23 mouse cellular contexts compared by ENCODE assay signal in the genomic region with DNA sequence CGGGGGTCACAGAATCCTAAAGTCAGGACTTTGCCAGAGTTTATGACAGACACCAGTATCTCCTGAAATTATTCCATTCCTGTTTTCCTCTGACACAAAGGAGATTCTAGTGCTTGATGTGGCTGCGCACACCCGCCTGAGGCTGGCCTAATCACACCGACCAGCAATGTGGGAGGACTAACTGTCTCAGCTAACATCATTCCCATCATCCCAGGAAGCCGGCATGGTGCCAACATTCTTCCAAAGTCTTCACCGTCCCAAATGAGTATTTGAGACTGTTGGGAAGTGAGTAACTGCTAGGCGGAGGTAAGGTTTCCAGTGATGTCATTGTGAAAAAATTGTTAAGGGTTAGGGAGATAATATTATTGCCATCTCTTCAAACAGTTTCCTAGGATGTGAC.
A peak's percentile ranks its signal among the peaks of the same experiment; 100 is the strongest.
DNase-seq lines count a peak whose midpoint lies in the region; ATAC-seq and TF ChIP-seq lines count a peak whose summit lies in the region.
"Had no signal": no experiment of that assay in that cellular context is flagged by ENCODE, and none has a peak within 500 bp of the region (broad histone marks: within the 10 kb centered on the region; RNA-seq: fewer than 3 reads in every experiment).

No protein-coding gene starts in this region.

- DNase-seq in heart, adult 11 months: peak; percentile 91
- no peak for DNase-seq in heart, postnatal 25 days (ENCODE audit: low spot score)
- DNase-seq in Muller cell, postnatal 12 days (ENCODE audit: inconsistent ontology term): peak; percentile 98
- DNase-seq in Patski (ENCODE audit: low read depth, low spot score): no peak
- DNase-seq in heart, postnatal 10 days: peak; percentile 13 to 18
- no peak for DNase-seq in layer of hippocampus, adult 9-10 months (ENCODE audit: low spot score)
- DNase-seq in layer of hippocampus, postnatal 14 days (ENCODE audit: low spot score in 2 of 2): no peak
- no peak for DNase-seq in spleen, postnatal 10 days (ENCODE audit: low spot score in 2 of 2)
- DNase-seq: adrenal gland, postnatal 14 days; cerebellum, adult 11-12 months; cerebellum, postnatal 36 days; kidney, adult 9 months; kidney, postnatal 25 days; right cerebral cortex, adult 18-20 months; spleen, adult 18-20 months; thymus, adult 18-20 months had no signal

- in situ Hi-C loops in Patski (cut with MboI; ENCODE audit: low pct_unique_long_range_greater_than_20kb): no loop called here

- peak; percentile 62 for ATAC-seq in Patski
- ATAC-seq: inflammation-experienced regulatory T-cells, adult 6 months; midbrain, embryonic 13.5 days had no signal

- TF ChIP-seq CTCF in Patski (IDR thresholded peaks at IDR 0.05): no peak

- intact Hi-C loops in heart, postnatal 25 days (cut with DNase I): no loop called here
- intact Hi-C loops in heart, postnatal 10 days (cut with DNase I): no loop called here

- H3K27me3 ChIP-seq in Patski: no peaks in the 10 kb centered on the region
- H3K27me3 ChIP-seq: heart, embryonic 15.5 days; hindbrain, embryonic 13.5 days; limb, embryonic 15.5 days; liver, embryonic 15.5 days; midbrain, embryonic 13.5 days; neural tube, embryonic 13.5 days had no signal

- POLR2A ChIA-PET in Patski (lab: Charles Lee): no interaction called here

- CTCF ChIA-PET in Patski (lab: Charles Lee): no interaction called here

Comparison
In these comparisons a context has a peak if more than half of its experiments do, and no peak if none do; other contexts are left out.
1. DNase-seq: peak in heart, adult 11 months (single experiment), Muller cell, postnatal 12 days (single experiment) and heart, postnatal 10 days (2 of 2); none in heart, postnatal 25 days (single experiment), Patski (single experiment), layer of hippocampus, adult 9-10 months (single experiment), layer of hippocampus, postnatal 14 days (0 of 2) and spleen, postnatal 10 days (0 of 2).